Mouse (Mus musculus): ENCODE data around the gene Dlgap4. TPM values are rescaled to one million over a fixed set of nuclear protein-coding genes. Genes with fewer than 3 reads are reported as not detected.

The Dlgap4 gene
- polyA plus RNA-seq, 1 experiment from 2014 or later = 68.5 TPM

GRCm38 (mm10) chr2:156649450-156649849 lies 35.9 kb downstream of the Dlgap4 start:
- Histone ChIP-seq H3K9ac (replicated peaks; ENCODE audit: low read length) (no peak overlapping the region), H3K4me1 (ENCODE audit: insufficient read depth, low read length) (no peaks in the 10 kb centered on the region), H3K9me3 (ENCODE audit: low read length) (no peaks in the 10 kb centered on the region), H3K4me3 (ENCODE audit: low read length) (no peak overlapping the region), H3K4me2 (replicated peaks; ENCODE audit: low read depth, low read length) (no peak overlapping the region), H3K36me3 (ENCODE audit: insufficient read depth, low read length) (no peaks in the 10 kb centered on the region), H3K27me3 (ENCODE audit: insufficient read depth, low read length) (no peaks in the 10 kb centered on the region; the same call in 1 of the 2 replicates), H3K27ac (ENCODE audit: low read length) (no peak overlapping the region)
- 75% methylated on average over 5 of the region's 5 CpGs for WGBS
- ATAC-seq (ENCODE audit: low FRiP score, low TSS enrichment) = no peak

GRCm38 (mm10) chr2:156651019-156651418 lies 37.5 kb downstream of the Dlgap4 start:
- whole genome bisulfite sequencing = 46% methylated on average over 6 of the region's 6 CpGs

GRCm38 (mm10) chr2:156652841-156653240 lies 39.3 kb downstream of the Dlgap4 start:
- Histone ChIP-seq H3K4me1 (ENCODE audit: insufficient read depth, low read length) (no peaks in the 10 kb centered on the region), H3K9me3 (ENCODE audit: low read length) (no peaks in the 10 kb centered on the region), H3K36me3 (ENCODE audit: insufficient read depth, low read length) (no peaks in the 10 kb centered on the region), H3K27ac (ENCODE audit: low read length) (no peak overlapping the region), H3K9ac (replicated peaks; ENCODE audit: low read length) (no peak overlapping the region), H3K4me2 (replicated peaks; ENCODE audit: low read depth, low read length) (no peak overlapping the region), H3K27me3 (ENCODE audit: insufficient read depth, low read length) (no peaks in the 10 kb centered on the region), H3K4me3 (ENCODE audit: low read length) (no peak overlapping the region)
- no peak for ATAC-seq (ENCODE audit: low FRiP score, low TSS enrichment)
- 12% methylated on average over 8 of the region's 8 CpGs for WGBS

More at GRCm38 (mm10) chr2:156651019-156651418, 37.5 kb downstream of the Dlgap4 start:
- Histone ChIP-seq H3K9me3 (ENCODE audit: low read length) (no peaks in the 10 kb centered on the region), H3K27ac (ENCODE audit: low read length) (no peak overlapping the region), H3K4me3 (ENCODE audit: low read length) (no peak overlapping the region), H3K9ac (replicated peaks; ENCODE audit: low read length) (no peak overlapping the region), H3K27me3 (ENCODE audit: insufficient read depth, low read length) (no peaks in the 10 kb centered on the region), H3K4me1 (ENCODE audit: insufficient read depth, low read length) (no peaks in the 10 kb centered on the region), H3K4me2 (replicated peaks; ENCODE audit: low read depth, low read length) (no peak overlapping the region), H3K36me3 (ENCODE audit: insufficient read depth, low read length) (no peaks in the 10 kb centered on the region)
- ATAC-seq (ENCODE audit: low FRiP score, low TSS enrichment) = no peak

GRCm38 (mm10) chr2:156654148-156654547 lies 40.6 kb downstream of the Dlgap4 start:
- Histone ChIP-seq H3K4me1 (ENCODE audit: insufficient read depth, low read length) (no peaks in the 10 kb centered on the region), H3K36me3 (ENCODE audit: insufficient read depth, low read length) (no peaks in the 10 kb centered on the region), H3K9me3 (ENCODE audit: low read length) (no peaks in the 10 kb centered on the region), H3K27me3 (ENCODE audit: insufficient read depth, low read length) (no peaks in the 10 kb centered on the region), H3K4me2 (replicated peaks; ENCODE audit: low read depth, low read length) (no peak overlapping the region), H3K27ac (ENCODE audit: low read length) (no peak overlapping the region), H3K9ac (replicated peaks; ENCODE audit: low read length) (no peak overlapping the region), H3K4me3 (ENCODE audit: low read length) (no peak overlapping the region)
- ATAC-seq (ENCODE audit: low FRiP score, low TSS enrichment) = no peak
- WGBS = 84% methylated on average over 5 of the region's 5 CpGs

- H3K27ac ChIP-seq (ENCODE audit: low read length) = no peak overlapping the region
- no peaks in the 10 kb centered on the region for H3K9me3 ChIP-seq (ENCODE audit: low read length)
- no peaks in the 10 kb centered on the region for H3K36me3 ChIP-seq (ENCODE audit: insufficient read depth, low read length)
- 59% methylated on average over 5 of the region's 5 CpGs for WGBS
- H3K4me3 ChIP-seq (ENCODE audit: low read length) = no peak overlapping the region
- no peak overlapping the region for H3K9ac ChIP-seq (replicated peaks; ENCODE audit: low read length)
- ATAC-seq (ENCODE audit: low FRiP score, low TSS enrichment) = no peak
- no peak overlapping the region for H3K4me2 ChIP-seq (replicated peaks; ENCODE audit: low read depth, low read length)
- no peaks in the 10 kb centered on the region for H3K4me1 ChIP-seq (ENCODE audit: insufficient read depth, low read length)
- H3K27me3 ChIP-seq (ENCODE audit: insufficient read depth, low read length) = no peaks in the 10 kb centered on the region
These were observed 42.1 kb downstream of the Dlgap4 start for GRCm38 (mm10) chr2:156655626-156656025.

GRCm38 (mm10) chr2:156657522-156657921 lies 44.0 kb downstream of the Dlgap4 start:
- Histone ChIP-seq H3K27ac (ENCODE audit: low read length) (no peak overlapping the region), H3K36me3 (ENCODE audit: insufficient read depth, low read length) (no peaks in the 10 kb centered on the region), H3K9ac (replicated peaks; ENCODE audit: low read length) (no peak overlapping the region), H3K4me1 (ENCODE audit: insufficient read depth, low read length) (no peaks in the 10 kb centered on the region), H3K9me3 (ENCODE audit: low read length) (no peaks in the 10 kb centered on the region), H3K4me3 (ENCODE audit: low read length) (no peak overlapping the region), H3K27me3 (ENCODE audit: insufficient read depth, low read length) (no peaks in the 10 kb centered on the region), H3K4me2 (replicated peaks; ENCODE audit: low read depth, low read length) (no peak overlapping the region)
- ATAC-seq (ENCODE audit: low FRiP score, low TSS enrichment) = no peak
- WGBS = 85% methylated on average over 8 of the region's 8 CpGs

GRCm38 (mm10) chr2:156658221-156658620 lies 44.7 kb downstream of the Dlgap4 start:
- H3K4me2 ChIP-seq (replicated peaks; ENCODE audit: low read depth, low read length) = no peak overlapping the region
- no peaks in the 10 kb centered on the region for H3K4me1 ChIP-seq (ENCODE audit: insufficient read depth, low read length)
- H3K27me3 ChIP-seq (ENCODE audit: insufficient read depth, low read length) = no peaks in the 10 kb centered on the region
- H3K9me3 ChIP-seq (ENCODE audit: low read length) = no peaks in the 10 kb centered on the region
- no peak overlapping the region for H3K27ac ChIP-seq (ENCODE audit: low read length)
- WGBS = 78% methylated on average over 10 of the region's 10 CpGs
- no peak overlapping the region for H3K4me3 ChIP-seq (ENCODE audit: low read length)
- ATAC-seq (ENCODE audit: low FRiP score, low TSS enrichment) = no peak
- no peak overlapping the region for H3K9ac ChIP-seq (replicated peaks; ENCODE audit: low read length)
- H3K36me3 ChIP-seq (ENCODE audit: insufficient read depth, low read length) = no peaks in the 10 kb centered on the region

- Histone ChIP-seq H3K27me3 (ENCODE audit: insufficient read depth, low read length) (no peaks in the 10 kb centered on the region), H3K9ac (replicated peaks; ENCODE audit: low read length) (no peak overlapping the region), H3K4me3 (ENCODE audit: low read length) (no peak overlapping the region), H3K4me1 (ENCODE audit: insufficient read depth, low read length) (no peaks in the 10 kb centered on the region), H3K36me3 (ENCODE audit: insufficient read depth, low read length) (no peaks in the 10 kb centered on the region), H3K27ac (ENCODE audit: low read length) (no peak overlapping the region), H3K9me3 (ENCODE audit: low read length) (no peaks in the 10 kb centered on the region), H3K4me2 (replicated peaks; ENCODE audit: low read depth, low read length) (no peak overlapping the region)
- ATAC-seq (ENCODE audit: low FRiP score, low TSS enrichment) = no peak
- WGBS = 67% methylated on average over 7 of the region's 7 CpGs
These were observed 45.2 kb downstream of the Dlgap4 start for GRCm38 (mm10) chr2:156658751-156659150.

- ATAC-seq (ENCODE audit: low FRiP score, low TSS enrichment) = no peak
These were observed 46.5 kb downstream of the Dlgap4 start for GRCm38 (mm10) chr2:156659981-156660380.

GRCm38 (mm10) chr2:156663162-156663561 lies 49.7 kb downstream of the Dlgap4 start:
- H3K9me3 ChIP-seq (ENCODE audit: low read length) = no peaks in the 10 kb centered on the region
- no peak overlapping the region for H3K4me3 ChIP-seq (ENCODE audit: low read length)
- no peaks in the 10 kb centered on the region for H3K27me3 ChIP-seq (ENCODE audit: insufficient read depth, low read length)
- no peak for ATAC-seq (ENCODE audit: low FRiP score, low TSS enrichment)
- H3K27ac ChIP-seq (ENCODE audit: low read length) = no peak overlapping the region
- no peak overlapping the region for H3K9ac ChIP-seq (replicated peaks; ENCODE audit: low read length)
- no peaks in the 10 kb centered on the region for H3K4me1 ChIP-seq (ENCODE audit: insufficient read depth, low read length)
- H3K4me2 ChIP-seq (replicated peaks; ENCODE audit: low read depth, low read length) = no peak overlapping the region
- no peaks in the 10 kb centered on the region for H3K36me3 ChIP-seq (ENCODE audit: insufficient read depth, low read length)
- WGBS = 81% methylated on average over 10 of the region's 10 CpGs

More at GRCm38 (mm10) chr2:156659981-156660380, 46.5 kb downstream of the Dlgap4 start:
- H3K4me3 ChIP-seq (ENCODE audit: low read length) = no peak overlapping the region
- H3K9ac ChIP-seq (replicated peaks; ENCODE audit: low read length) = no peak overlapping the region
- H3K9me3 ChIP-seq (ENCODE audit: low read length) = no peaks in the 10 kb centered on the region
- H3K27me3 ChIP-seq (ENCODE audit: insufficient read depth, low read length) = no peaks in the 10 kb centered on the region
- no peaks in the 10 kb centered on the region for H3K36me3 ChIP-seq (ENCODE audit: insufficient read depth, low read length)
- H3K4me2 ChIP-seq (replicated peaks; ENCODE audit: low read depth, low read length) = no peak overlapping the region
- H3K4me1 ChIP-seq (ENCODE audit: insufficient read depth, low read length) = no peaks in the 10 kb centered on the region
- 71% methylated on average over 6 of the region's 6 CpGs for WGBS
- H3K27ac ChIP-seq (ENCODE audit: low read length) = no peak overlapping the region
